Mouse (Mus musculus) limb, embryonic 15.5 days (tissue): ENCODE measurements around the gene Fabp2. TPM values are rescaled to one million over a fixed set of nuclear protein-coding genes. Genes with fewer than 3 reads are reported as not detected.

Experiments
- ATAC-seq: fragments of 200-750 bp; cut with Nextera tagmentation; 2 replicates; pipeline ENCODE4 v1.8.0; 2017; ENCODE audit warnings: low read depth, moderate TSS enrichment; ENCODE audit not compliant: insufficient number of reproducible peaks, low FRiP score, low TSS enrichment
- H3K27ac ChIP-seq: fragments of 300-500 bp; sonication (generic); 2 replicates; pipeline ENCODE4 v1.5.1; 2015; ENCODE audit warnings: moderate library complexity, mild to moderate bottlenecking, inconsistent platforms
- H3K27me3 ChIP-seq: fragments of 300-500 bp; sonication (generic); 2 replicates; pipeline ENCODE4 v1.6.1; 2015; ENCODE audit warnings: inconsistent platforms
- H3K36me3 ChIP-seq: fragments of 300-500 bp; sonication (generic); 2 replicates; pipeline ENCODE4 v1.6.1; 2015; ENCODE audit warnings: inconsistent platforms
- H3K4me1 ChIP-seq: fragments of 300-500 bp; sonication (generic); 2 replicates; pipeline ENCODE4 v1.6.1; 2015; ENCODE audit warnings: inconsistent platforms
- H3K4me2 ChIP-seq: fragments of 300-500 bp; sonication (generic); 2 replicates; pipeline ENCODE4 v1.6.1; 2015; ENCODE audit warnings: mild to moderate bottlenecking, inconsistent platforms
- H3K4me3 ChIP-seq: fragments of 300-500 bp; sonication (generic); 2 replicates; pipeline ENCODE4 v1.5.1; 2015; ENCODE audit warnings: mild to moderate bottlenecking, inconsistent platforms
- H3K9ac ChIP-seq: fragments of 300-500 bp; sonication (generic); 2 replicates; pipeline ENCODE4 v1.6.1; 2015; ENCODE audit warnings: inconsistent platforms
- H3K9me3 ChIP-seq: fragments of 300-500 bp; sonication (generic); 2 replicates; pipeline ENCODE4 v1.6.1; 2016; ENCODE audit warnings: inconsistent platforms
- WGBS: fragments of 180-500 bp; shearing (Covaris S2); methylation state at CpG from one replicate; pipeline ENCODE4 v1.1.7; 2015; 5-methylcytosine and 5-hydroxymethylcytosine counted together
- polyA plus RNA-seq: library from polyadenylated mRNA; unstranded; fragments of >200 nt; fragmentation: Nextera tagmentation; extraction: Ambion mirVana; gene quantifications from 2 replicates; pipeline ENCODE4 v1.2.1, GENCODE M21; 2015

Fabp2 gene
- polyA plus RNA-seq, 1 experiment from 2014 or later = not detected

DNA sequence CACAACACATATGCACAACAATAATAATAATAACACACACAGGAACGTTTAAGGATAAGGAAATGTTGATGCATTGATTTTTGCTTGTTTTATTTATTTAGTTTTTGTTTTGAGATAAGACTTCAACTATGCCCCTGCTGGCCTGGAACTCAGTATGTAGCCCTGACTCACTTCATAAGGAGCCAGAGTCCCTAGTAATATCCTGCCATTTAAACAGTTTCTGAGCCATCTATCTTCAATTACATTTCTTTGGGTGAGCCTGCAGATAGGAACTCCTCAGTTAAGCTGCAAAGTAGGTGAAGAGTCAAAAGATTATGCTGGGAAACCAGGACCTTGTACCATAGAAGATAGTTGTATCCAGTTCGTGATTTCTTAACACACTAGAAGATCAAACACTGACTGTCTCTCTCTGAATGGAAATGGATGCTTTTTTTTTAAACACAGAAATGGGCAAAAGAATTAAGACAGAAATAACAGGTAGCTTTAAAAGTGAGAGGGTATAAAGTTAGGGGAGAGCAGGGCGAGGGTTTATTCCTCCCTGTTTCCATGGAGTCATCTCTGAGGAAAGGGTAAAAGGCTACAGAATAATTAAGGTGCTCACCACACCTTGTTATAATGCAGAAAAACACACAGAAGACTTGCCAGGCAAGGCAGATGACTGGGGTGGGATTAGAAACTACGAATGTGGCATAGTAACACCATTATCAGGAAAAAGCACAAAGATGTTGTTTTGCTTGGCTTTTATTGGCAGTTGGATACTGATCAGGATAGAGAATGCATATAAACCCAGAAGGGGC lies 7.2 kb upstream of the Fabp2 start:
- no peak overlapping the region for H3K4me2 ChIP-seq
- no peak overlapping the region for H3K4me3 ChIP-seq
- H3K27ac ChIP-seq = no peak overlapping the region
- H3K36me3 ChIP-seq = no peaks in the 10 kb centered on the region
- no peaks in the 10 kb centered on the region for H3K9me3 ChIP-seq
- no peak overlapping the region for H3K9ac ChIP-seq
- 79% methylated on average over 4 of the region's 4 CpGs for WGBS
- 0 out of 2 replicates have a peak, but pooled peaks cover 2% of the 10 kb centered on the region for H3K4me1 ChIP-seq
- H3K27me3 ChIP-seq = no peaks in the 10 kb centered on the region
- no peak for ATAC-seq

DNA sequence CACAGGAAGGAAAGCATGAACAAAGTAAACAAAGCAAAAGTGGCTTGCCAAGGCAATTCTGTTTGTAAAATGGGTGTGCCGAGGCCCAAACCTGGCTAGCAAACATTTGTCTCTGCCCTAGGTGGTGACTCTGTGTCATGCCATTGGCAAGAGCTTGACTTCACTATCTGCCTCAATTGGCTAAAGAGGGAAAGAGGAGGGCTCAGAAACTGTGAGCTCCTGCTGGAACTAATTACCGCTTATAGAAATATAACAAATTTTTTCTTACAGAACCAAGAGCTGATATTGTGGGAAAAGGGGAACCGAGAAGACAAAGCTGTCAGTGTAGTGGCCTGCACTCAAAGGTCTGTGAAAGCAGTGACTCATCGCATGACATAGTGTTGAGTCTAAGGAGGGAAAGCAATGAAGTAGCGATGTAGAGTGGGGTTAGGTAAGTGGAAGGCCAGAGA lies 6.5 kb upstream of the Fabp2 start:
- H3K4me1 ChIP-seq = 0 out of 2 replicates have a peak, but pooled peaks cover 2% of the 10 kb centered on the region
- no peaks in the 10 kb centered on the region for H3K9me3 ChIP-seq
- H3K27me3 ChIP-seq = no peaks in the 10 kb centered on the region
- no peak for ATAC-seq
- H3K9ac ChIP-seq = no peak overlapping the region
- 71% methylated on average over 5 of the region's 5 CpGs for WGBS
- H3K27ac ChIP-seq = no peak overlapping the region
- no peak overlapping the region for H3K4me3 ChIP-seq
- H3K4me2 ChIP-seq = no peak overlapping the region
- H3K36me3 ChIP-seq = no peaks in the 10 kb centered on the region

DNA sequence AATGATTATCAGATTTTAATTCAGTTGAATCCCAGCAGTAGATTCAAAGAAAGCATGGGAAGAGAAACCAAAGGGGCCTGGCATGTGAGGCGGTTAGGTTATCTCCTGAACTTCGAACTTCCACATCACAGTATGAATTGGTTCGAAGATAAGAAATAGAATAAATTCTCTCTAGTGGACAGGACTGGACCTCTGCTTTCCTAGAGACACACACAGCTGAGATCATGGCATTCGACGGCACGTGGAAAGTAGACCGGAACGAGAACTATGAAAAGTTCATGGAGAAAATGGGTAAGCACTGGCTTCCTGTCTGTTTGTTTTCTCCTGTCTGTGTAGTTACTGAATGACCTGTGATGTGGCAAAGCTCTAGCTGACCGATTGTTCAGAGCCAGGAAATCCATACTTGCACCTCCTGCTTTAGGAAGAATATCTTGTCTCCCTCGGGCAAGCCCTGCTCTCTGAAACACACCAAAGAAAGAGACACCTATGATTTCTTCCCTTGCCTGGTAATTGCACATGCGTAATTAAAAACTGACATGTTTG lies 388 bp downstream of the Fabp2 start:
- H3K4me2 ChIP-seq = no peak overlapping the region
- no peak overlapping the region for H3K9ac ChIP-seq
- WGBS = 86% methylated on average over 11 of the region's 11 CpGs
- no peaks in the 10 kb centered on the region for H3K9me3 ChIP-seq
- ATAC-seq = no peak
- no peaks in the 10 kb centered on the region for H3K27me3 ChIP-seq
- H3K4me1 ChIP-seq = no peaks in the 10 kb centered on the region
- no peak overlapping the region for H3K4me3 ChIP-seq
- H3K27ac ChIP-seq = no peak overlapping the region
- H3K36me3 ChIP-seq = no peaks in the 10 kb centered on the region

DNA sequence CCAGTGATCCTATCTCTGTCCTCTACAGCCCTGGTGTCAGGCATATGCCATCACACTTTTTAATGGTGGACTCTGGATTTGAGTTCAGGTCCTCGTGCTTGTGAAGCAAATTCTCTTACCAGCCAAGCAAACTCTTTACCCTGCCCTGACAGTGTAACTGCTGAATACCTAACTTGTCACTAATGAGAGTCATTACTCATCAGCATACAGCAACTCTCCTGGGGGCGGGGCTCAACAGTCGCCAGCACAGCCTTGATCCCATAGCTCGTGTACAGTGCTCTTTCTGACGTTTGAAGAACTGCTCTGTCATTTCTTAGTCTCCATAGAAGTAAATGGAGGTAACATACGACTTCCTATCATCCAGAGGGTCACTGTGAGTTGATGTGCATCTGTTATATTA lies 3.4 kb downstream of the Fabp2 start:
- Histone ChIP-seq H3K36me3 (no peaks in the 10 kb centered on the region), H3K9me3 (no peaks in the 10 kb centered on the region), H3K9ac (no peak overlapping the region), H3K27ac (no peak overlapping the region), H3K27me3 (no peaks in the 10 kb centered on the region), H3K4me2 (no peak overlapping the region), H3K4me3 (no peak overlapping the region), H3K4me1 (no peaks in the 10 kb centered on the region)
- ATAC-seq = no peak
- WGBS = 54% methylated on average over 6 of the region's 6 CpGs

DNA sequence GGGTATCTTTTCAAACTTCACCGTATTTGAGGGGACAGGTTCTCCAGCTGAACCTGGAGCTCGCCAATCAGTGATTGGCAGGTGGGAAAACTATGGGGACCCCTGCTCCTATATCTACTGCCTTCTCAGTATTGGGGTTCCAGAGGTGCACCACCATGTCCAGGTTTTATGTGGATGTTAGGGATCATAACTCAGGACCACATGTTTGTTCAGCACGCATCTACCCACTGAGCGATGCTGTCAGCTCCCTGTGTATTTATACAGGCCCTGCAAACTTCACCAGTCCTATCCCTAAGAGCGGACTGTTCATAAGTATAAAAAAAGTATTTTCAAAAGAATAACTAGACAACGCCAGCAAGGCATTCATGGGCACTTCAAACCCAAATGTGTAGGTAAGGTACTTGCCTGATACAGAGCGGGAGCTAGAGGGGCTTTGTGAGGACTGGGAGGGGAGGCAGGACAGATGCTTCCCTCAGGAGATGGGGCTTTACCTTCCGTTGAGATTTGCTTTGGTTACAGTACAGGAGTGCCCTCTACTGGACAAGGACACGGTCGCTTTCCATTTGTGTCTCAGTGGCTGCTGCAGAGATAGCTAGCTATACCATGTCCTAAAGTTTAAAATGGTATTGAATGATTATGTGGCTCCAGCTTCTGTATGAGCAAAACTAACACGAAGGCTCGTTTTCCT lies 9.0 kb downstream of the Fabp2 start:
- Histone ChIP-seq H3K27ac (no peak overlapping the region), H3K4me3 (no peak overlapping the region), H3K4me1 (no peaks in the 10 kb centered on the region), H3K9ac (no peak overlapping the region), H3K4me2 (no peak overlapping the region), H3K36me3 (no peaks in the 10 kb centered on the region), H3K9me3 (no peaks in the 10 kb centered on the region), H3K27me3 (no peaks in the 10 kb centered on the region)
- 43% methylated on average over 12 of the region's 12 CpGs for WGBS
- no peak for ATAC-seq

DNA sequence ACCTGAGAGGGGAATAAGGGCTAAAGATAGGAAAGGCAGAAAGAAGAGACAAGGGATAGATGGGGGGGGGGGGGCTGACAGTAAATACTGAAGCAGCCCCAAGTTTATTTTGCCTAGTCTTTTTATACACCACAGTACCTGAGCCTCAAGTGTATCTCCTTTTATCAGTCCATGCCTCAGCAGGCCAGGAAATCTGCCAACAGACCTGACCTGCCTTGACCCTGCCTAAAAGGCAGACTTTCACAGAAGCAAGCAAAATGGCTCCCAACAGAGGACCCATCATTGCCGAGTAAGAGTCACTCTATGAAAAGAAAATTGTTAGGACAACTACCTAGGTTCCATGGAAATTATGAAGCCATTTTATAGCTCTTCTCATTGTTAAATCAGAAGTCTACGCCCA lies 13.0 kb downstream of the Fabp2 start:
- Histone ChIP-seq H3K27me3 (no peaks in the 10 kb centered on the region), H3K4me2 (no peak overlapping the region), H3K27ac (no peak overlapping the region), H3K9me3 (no peaks in the 10 kb centered on the region), H3K4me3 (no peak overlapping the region), H3K4me1 (no peaks in the 10 kb centered on the region), H3K9ac (no peak overlapping the region), H3K36me3 (no peaks in the 10 kb centered on the region)
- 93% methylated on average over 2 of the region's 2 CpGs for WGBS
- no peak for ATAC-seq

DNA sequence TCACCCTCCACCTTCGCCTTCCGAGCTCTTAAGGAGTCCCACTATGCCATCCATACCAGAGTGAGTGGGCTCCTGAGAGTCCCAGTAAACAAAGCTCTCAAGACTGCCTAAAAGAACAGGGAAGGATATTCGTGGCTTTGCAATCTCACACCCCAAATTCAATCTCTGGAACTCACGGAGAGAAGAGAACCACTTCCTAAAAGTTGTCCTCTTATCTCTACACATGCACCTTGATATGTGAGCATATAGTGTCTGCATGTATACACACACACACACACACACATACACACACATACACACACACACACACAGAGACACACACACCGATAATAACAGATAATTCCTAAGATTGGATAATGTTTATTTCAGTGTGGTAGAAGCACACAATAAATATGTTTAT lies 20.6 kb downstream of the Fabp2 start:
- Histone ChIP-seq H3K4me3 (no peak overlapping the region), H3K27ac (no peak overlapping the region), H3K27me3 (no peaks in the 10 kb centered on the region), H3K9ac (no peak overlapping the region), H3K4me1 (no peaks in the 10 kb centered on the region), H3K4me2 (no peak overlapping the region), H3K9me3 (no peaks in the 10 kb centered on the region), H3K36me3 (no peaks in the 10 kb centered on the region)
- ATAC-seq = no peak
- 81% methylated on average over 5 of the region's 5 CpGs for WGBS

DNA sequence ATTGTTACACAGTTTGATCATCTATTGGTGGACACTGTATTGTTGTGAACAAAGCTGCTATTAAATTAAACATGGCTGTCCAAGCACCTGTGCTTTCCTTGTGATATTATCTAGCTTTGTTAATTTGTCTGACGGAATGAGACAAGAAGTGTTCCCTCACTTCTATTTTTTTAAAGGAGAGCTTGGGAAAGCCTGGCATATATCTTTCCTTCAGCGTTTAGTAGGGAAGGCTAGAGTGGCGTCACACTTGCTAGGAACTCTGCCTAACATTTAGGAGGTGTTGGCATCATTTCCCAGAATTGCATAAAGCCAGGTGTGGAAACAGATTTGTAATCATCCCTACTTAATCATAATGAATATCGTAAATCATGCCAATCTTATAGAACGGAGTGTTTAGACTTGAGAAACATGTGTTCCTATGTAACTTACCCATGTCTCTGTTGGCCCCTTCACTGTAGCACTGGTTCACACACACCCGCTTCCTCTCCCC lies 21.4 kb downstream of the Fabp2 start:
- H3K9ac ChIP-seq = no peak overlapping the region
- no peaks in the 10 kb centered on the region for H3K9me3 ChIP-seq
- H3K4me2 ChIP-seq = no peak overlapping the region
- H3K4me3 ChIP-seq = no peak overlapping the region
- no peaks in the 10 kb centered on the region for H3K36me3 ChIP-seq
- H3K27ac ChIP-seq = no peak overlapping the region
- no peaks in the 10 kb centered on the region for H3K27me3 ChIP-seq
- no peaks in the 10 kb centered on the region for H3K4me1 ChIP-seq
- WGBS = 65% methylated on average over 6 of the region's 6 CpGs
- no peak for ATAC-seq

DNA sequence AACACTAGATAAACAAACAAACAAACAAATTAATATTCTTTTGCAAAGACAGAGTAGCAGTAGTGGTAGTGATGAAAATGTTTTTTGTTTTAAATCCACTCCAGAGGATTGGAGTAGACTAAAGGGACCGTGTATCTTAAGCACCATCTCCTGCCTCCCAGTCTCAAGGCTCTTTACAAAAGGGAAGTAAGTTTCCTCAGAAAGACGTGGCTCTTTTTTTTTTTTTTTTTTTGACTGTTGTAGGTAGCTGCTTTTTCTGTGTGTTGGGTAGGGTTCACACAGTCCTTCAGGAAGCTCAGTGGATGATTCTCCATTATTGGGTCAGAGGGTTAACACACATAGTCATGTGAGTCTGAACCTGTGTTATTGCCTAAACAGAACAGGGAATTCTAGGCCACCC lies 23.8 kb downstream of the Fabp2 start:
- Histone ChIP-seq H3K4me3 (no peak overlapping the region), H3K9ac (no peak overlapping the region), H3K36me3 (no peaks in the 10 kb centered on the region), H3K27ac (no peak overlapping the region), H3K9me3 (no peaks in the 10 kb centered on the region), H3K4me1 (0 out of 2 replicates have a peak, but pooled peaks cover 4% of the 10 kb centered on the region), H3K27me3 (no peaks in the 10 kb centered on the region), H3K4me2 (no peak overlapping the region)
- ATAC-seq = no peak
- 44% methylated on average over 2 of the region's 2 CpGs for WGBS

DNA sequence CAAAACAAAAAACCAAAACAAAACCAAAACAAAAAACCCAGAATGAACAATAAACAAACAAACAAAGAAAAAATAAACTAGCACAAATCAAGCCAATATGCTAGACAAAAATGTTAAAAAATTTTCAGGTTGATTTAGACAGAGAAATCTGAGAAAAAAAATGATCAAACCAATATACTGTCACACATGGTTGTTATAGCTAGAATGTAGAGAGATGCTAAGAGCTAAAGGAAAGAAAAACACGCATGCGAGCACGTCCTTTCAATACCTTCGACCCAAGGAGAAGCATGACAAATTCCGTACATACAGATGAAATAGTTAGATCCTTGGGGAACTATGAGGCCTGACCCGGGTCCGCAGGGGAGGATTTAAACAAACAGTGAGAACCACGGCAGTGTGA lies 24.4 kb downstream of the Fabp2 start, which contains the start of gene Gm10959:
TSS of gene Gm10959 (minus strand) at position 101 of the 400 bp plus-strand sequence.
- Histone ChIP-seq H3K9ac (no peak within 1 kb of the TSS), H3K36me3 (no peaks in the 10 kb centered on the region), H3K27me3 (no peaks in the 10 kb centered on the region), H3K4me3 (no peak within 1 kb of the TSS), H3K4me2 (no peak within 1 kb of the TSS), H3K9me3 (no peaks in the 10 kb centered on the region), H3K4me1 (0 out of 2 replicates have a peak, but pooled peaks cover 4% of the 10 kb centered on the region), H3K27ac (no peak within 1 kb of the TSS)
- ATAC-seq = no peak
- WGBS = 83% methylated on average over 8 of the region's 8 CpGs

DNA sequence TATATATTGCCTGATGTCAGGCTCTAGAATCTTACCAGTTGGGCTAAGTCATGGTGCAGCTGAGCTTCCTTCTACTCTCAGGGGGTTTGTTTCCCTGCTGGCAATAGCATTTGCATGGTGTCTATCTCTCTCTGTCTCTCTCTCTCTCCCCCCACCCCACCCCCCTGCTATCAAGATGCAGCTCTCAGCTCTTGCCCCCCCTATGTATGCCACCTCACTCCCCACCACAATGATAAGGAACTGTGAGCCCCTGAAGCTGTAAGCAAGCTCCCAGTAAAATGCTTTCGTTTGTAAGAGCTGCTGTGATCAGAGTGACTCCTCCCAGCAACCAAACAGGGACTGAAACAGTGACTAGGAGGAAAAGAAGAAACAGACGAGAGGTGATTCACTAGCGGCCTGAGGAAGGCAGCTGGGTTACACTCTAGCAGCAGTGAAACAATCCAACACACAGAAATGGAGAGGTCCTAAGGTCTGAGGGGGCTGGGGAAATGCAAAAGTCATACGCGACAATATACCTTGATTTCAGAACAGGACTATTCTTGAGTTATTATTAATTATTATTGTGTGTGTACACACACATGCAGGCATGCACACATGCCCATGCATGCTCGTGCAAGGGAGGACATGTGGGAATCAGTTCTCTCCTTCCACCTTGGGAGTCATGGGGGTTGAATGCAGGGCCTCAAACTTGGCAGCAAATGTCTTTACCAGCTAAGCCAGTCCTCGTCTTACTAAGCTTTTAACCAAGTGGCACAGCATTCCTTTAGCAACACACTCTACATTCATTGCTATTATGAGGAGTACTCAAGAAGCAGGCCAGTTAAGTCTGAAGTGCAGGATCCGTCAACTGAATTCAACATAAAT lies 25.9 kb downstream of the Fabp2 start:
- ATAC-seq = no peak
- Histone ChIP-seq H3K36me3 (no peaks in the 10 kb centered on the region), H3K9ac (no peak overlapping the region), H3K4me3 (no peak overlapping the region), H3K9me3 (no peaks in the 10 kb centered on the region), H3K4me2 (no peak overlapping the region), H3K27ac (peak overlapping the region; percentile 8; the same call in 1 of the 2 replicates), H3K27me3 (no peaks in the 10 kb centered on the region), H3K4me1 (0 out of 2 replicates have a peak, but pooled peaks cover 4% of the 10 kb centered on the region)
- 52% methylated on average over 8 of the region's 8 CpGs for WGBS
